Mouse (Mus musculus): Measurements from ENCODE around the gene Hnrnpu.

GRCm38 (mm10) chr1:178365171-178365570 is 27.6 kb upstream of the Hnrnpu start:
- TF ChIP-seq CTCF (IDR thresholded peaks at IDR 0.05) (no peak), EP300 (IDR thresholded peaks at IDR 0.05) (no peak)
